Mouse (Mus musculus): ENCODE measurements around the gene 1700017D01Rik. TPM values are rescaled to one million over a fixed set of nuclear protein-coding genes. Genes with fewer than 3 reads are reported as not detected.
"Not testable (repeated sequence)": the region's sequence is repeated elsewhere in the genome, so short reads cannot be mapped to it uniquely, and the experiment has no call there.

The 1700017D01Rik gene
- total and polyA plus RNA-seq, 3 experiments = 0.08 TPM; not detected in 2

DNA sequence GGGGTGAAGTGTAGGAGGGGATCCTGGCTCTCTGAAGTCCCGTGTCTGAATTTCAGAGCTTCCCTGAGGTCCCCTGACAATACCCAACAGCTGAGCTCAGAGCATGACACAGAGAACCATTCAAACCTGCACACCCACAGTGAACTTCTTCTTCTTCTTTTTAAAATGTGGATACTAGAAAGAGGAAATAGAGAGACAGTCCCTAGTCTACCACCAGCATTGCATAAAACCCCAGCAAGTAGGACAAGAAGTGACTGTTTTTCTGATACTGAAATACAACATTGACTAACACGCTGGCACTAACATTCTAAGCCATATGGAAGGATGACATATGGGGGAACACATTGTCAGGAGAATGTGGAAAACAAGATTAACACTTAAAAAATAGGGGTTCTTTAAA lies 11.3 kb downstream of the 1700017D01Rik start:
- Histone ChIP-seq H3K9ac (ENCODE audit: low read depth, low read length) (no peak overlapping the region), H3K4me3 (no peak overlapping the region), H3K4me1 (ENCODE audit: control insufficient read depth, insufficient read depth, low read length) (no peaks in the 10 kb centered on the region; the same call in 1 of the 2 replicates), H3K27ac (no peak overlapping the region), H3K79me2 (replicated peaks; ENCODE audit: control insufficient read depth, insufficient read depth, low read length) (no peaks in the 10 kb centered on the region), H3K27me3 (ENCODE audit: control insufficient read depth, insufficient read depth, low read length) (no peaks in the 10 kb centered on the region), H3K36me3 (ENCODE audit: control insufficient read depth, insufficient read depth, low read length) (no peaks in the 10 kb centered on the region)
- no peak for TF ChIP-seq EP300 (IDR thresholded peaks at IDR 0.05; ENCODE audit: insufficient read depth, low read depth, low read length)
- TF ChIP-seq CTCF (IDR thresholded peaks at IDR 0.05) = no peak
- TF ChIP-seq POLR2A (IDR thresholded peaks at IDR 0.05; ENCODE audit: insufficient read depth, low read depth, low read length) = no peak
- 84% methylated on average over 2 of the region's 2 CpGs for WGBS
- intact Hi-C loops (cut with DNase I) = no loop called here
- DNase-seq = no peak

DNA sequence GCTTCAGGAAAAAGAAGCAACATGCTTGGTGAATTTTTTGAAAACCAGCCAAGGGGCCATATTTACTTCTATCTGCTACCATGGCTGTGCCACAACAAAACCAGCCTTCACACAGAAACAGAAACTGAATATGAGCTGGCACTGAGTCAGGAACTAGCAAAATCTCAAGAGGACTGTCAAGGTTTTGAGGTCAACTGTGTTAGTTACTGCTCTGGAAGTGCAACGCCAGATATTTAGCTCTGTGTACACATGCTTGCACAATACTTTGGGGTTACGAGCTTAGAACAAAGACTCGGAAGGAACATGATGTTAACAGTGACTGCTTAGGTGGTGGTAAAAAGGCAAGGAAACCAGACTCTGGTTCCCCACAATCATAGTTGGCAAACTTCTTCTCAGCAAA lies 22.9 kb downstream of the 1700017D01Rik start:
- H3K4me1 ChIP-seq (ENCODE audit: control insufficient read depth, insufficient read depth, low read length) = no peaks in the 10 kb centered on the region
- TF ChIP-seq POLR2A (IDR thresholded peaks at IDR 0.05; ENCODE audit: insufficient read depth, low read depth, low read length) = no peak
- TF ChIP-seq EP300 (IDR thresholded peaks at IDR 0.05; ENCODE audit: insufficient read depth, low read depth, low read length) = no peak
- no peak for TF ChIP-seq CTCF (IDR thresholded peaks at IDR 0.05)
- no peak overlapping the region for H3K4me3 ChIP-seq
- no peaks in the 10 kb centered on the region for H3K36me3 ChIP-seq (ENCODE audit: control insufficient read depth, insufficient read depth, low read length)
- peak overlapping the region; percentile 24; the same call in 1 of the 2 replicates for H3K27ac ChIP-seq
- 57% methylated on average over 3 of the region's 3 CpGs for WGBS
- H3K9ac ChIP-seq (ENCODE audit: low read depth, low read length) = no peak overlapping the region
- no peaks in the 10 kb centered on the region for H3K27me3 ChIP-seq (ENCODE audit: control insufficient read depth, insufficient read depth, low read length)
- peak in 1 of 2 experiments; percentile 54 for DNase-seq
- intact Hi-C loops (cut with DNase I) = no loop called here
- H3K79me2 ChIP-seq (replicated peaks; ENCODE audit: control insufficient read depth, insufficient read depth, low read length) = no peaks in the 10 kb centered on the region

- H3K79me2 ChIP-seq (replicated peaks; ENCODE audit: control insufficient read depth, insufficient read depth, low read length) = no peaks in the 10 kb centered on the region
- H3K4me1 ChIP-seq (ENCODE audit: control insufficient read depth, insufficient read depth, low read length) = no peaks in the 10 kb centered on the region
- no peak overlapping the region for H3K9ac ChIP-seq (ENCODE audit: low read depth, low read length)
- no peak for TF ChIP-seq EP300 (IDR thresholded peaks at IDR 0.05; ENCODE audit: insufficient read depth, low read depth, low read length)
- no peak for TF ChIP-seq CTCF (IDR thresholded peaks at IDR 0.05)
- no peak for TF ChIP-seq POLR2A (IDR thresholded peaks at IDR 0.05; ENCODE audit: insufficient read depth, low read depth, low read length)
- WGBS = 37% methylated on average over 1 of the region's 1 CpGs
- no peak overlapping the region for H3K4me3 ChIP-seq
- no peaks in the 10 kb centered on the region for H3K36me3 ChIP-seq (ENCODE audit: control insufficient read depth, insufficient read depth, low read length)
- no peak overlapping the region for H3K27ac ChIP-seq
- intact Hi-C loops (cut with DNase I) = no loop called here
- no peaks in the 10 kb centered on the region for H3K27me3 ChIP-seq (ENCODE audit: control insufficient read depth, insufficient read depth, low read length)
- DNase-seq = no peak
These were observed 28.8 kb downstream of the 1700017D01Rik start for GRCm38 (mm10) chr19:11101880-11102279.

- H3K4me1 ChIP-seq (ENCODE audit: control insufficient read depth, insufficient read depth, low read length) = no peaks in the 10 kb centered on the region
- H3K27ac ChIP-seq = no peak overlapping the region
- no peak overlapping the region for H3K9ac ChIP-seq (ENCODE audit: low read depth, low read length)
- WGBS = 71% methylated on average over 3 of the region's 3 CpGs
- H3K4me3 ChIP-seq = no peak overlapping the region
- no peaks in the 10 kb centered on the region for H3K36me3 ChIP-seq (ENCODE audit: control insufficient read depth, insufficient read depth, low read length)
- TF ChIP-seq POLR2A (IDR thresholded peaks at IDR 0.05; ENCODE audit: insufficient read depth, low read depth, low read length) (no peak), CTCF (IDR thresholded peaks at IDR 0.05) (no peak), EP300 (IDR thresholded peaks at IDR 0.05; ENCODE audit: insufficient read depth, low read depth, low read length) (no peak)
- no peaks in the 10 kb centered on the region for H3K79me2 ChIP-seq (replicated peaks; ENCODE audit: control insufficient read depth, insufficient read depth, low read length)
- no peaks in the 10 kb centered on the region for H3K27me3 ChIP-seq (ENCODE audit: control insufficient read depth, insufficient read depth, low read length)
- DNase-seq = no peak
- intact Hi-C loops (cut with DNase I) = no loop called here
These were observed 32.3 kb downstream of the 1700017D01Rik start for GRCm38 (mm10) chr19:11098401-11098800.

DNA sequence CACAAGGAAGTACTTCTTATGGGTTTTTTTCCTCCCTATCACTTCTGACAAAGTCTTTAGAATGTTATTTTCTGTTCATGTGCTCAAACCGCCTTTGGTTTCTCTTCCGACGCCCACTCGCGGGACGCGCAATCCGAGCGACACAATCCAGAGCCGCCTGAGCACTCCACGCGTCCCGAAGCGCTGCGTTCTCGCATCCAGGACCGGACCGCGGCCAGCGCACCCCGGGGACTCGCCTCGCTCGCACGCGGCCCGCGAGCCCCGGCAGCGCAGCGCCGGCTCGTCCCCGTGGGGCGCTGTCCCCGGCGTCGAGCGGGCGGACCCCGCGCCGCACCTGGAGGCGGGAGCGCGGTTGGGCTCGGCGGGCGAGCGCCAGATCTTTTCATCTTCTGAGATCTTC lies 38.5 kb downstream of the 1700017D01Rik start:
- H3K4me3 ChIP-seq; H3K27ac ChIP-seq; H3K36me3 ChIP-seq (ENCODE audit: control insufficient read depth, insufficient read depth, low read length); H3K79me2 ChIP-seq (replicated peaks; ENCODE audit: control insufficient read depth, insufficient read depth, low read length); H3K27me3 ChIP-seq (ENCODE audit: control insufficient read depth, insufficient read depth, low read length); H3K9ac ChIP-seq (ENCODE audit: low read depth, low read length); H3K4me1 ChIP-seq (ENCODE audit: control insufficient read depth, insufficient read depth, low read length); intact Hi-C loops (cut with DNase I): not testable (repeated sequence)
- peak in 1 of 2 experiments; percentile 8 for DNase-seq
- WGBS = 3% methylated on average over 50 of the region's 50 CpGs

DNA sequence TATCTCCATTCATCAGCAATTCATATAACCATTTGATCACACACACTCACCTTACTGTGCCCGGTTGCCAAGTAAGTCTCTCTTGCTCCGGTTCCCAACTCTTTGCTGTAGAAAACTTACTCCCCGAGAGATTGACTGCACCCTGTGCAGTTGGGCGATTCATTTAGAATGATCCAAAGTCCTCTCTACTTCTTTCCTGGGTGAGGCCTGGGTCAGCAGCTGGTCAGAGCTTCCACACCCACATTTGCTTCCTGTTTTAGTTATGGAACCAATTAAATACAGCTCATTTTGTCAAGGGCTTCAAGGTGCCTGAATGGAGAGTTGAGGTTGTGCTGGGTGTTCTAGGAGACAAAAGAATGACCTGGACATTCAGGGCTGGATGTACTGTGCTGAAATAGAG lies 49.7 kb downstream of the 1700017D01Rik start, which contains the start of gene Ms4a8a:
Gene Ms4a8a, minus strand, starts transcription at position 169 of the 400 bp plus-strand sequence.
- H3K27ac ChIP-seq = no peak within 1 kb of the TSS
- no peak within 1 kb of the TSS for H3K9ac ChIP-seq (ENCODE audit: low read depth, low read length)
- 64% methylated on average over 4 of the region's 4 CpGs for WGBS
- H3K79me2 ChIP-seq (replicated peaks; ENCODE audit: control insufficient read depth, insufficient read depth, low read length) = no peaks in the 10 kb centered on the region
- intact Hi-C loops (cut with DNase I) = loop anchor here (5.0 kb wide), 1 partner anchor 34 kb away; no protein-coding TSS in a partner anchor
- TF ChIP-seq POLR2A (IDR thresholded peaks at IDR 0.05; ENCODE audit: insufficient read depth, low read depth, low read length) (no peak), EP300 (IDR thresholded peaks at IDR 0.05; ENCODE audit: insufficient read depth, low read depth, low read length) (no peak), CTCF (IDR thresholded peaks at IDR 0.05) (no peak)
- H3K4me3 ChIP-seq = no peak within 1 kb of the TSS
- H3K4me1 ChIP-seq (ENCODE audit: control insufficient read depth, insufficient read depth, low read length) = no peaks in the 10 kb centered on the region
- DNase-seq = peak in 1 of 2 experiments; percentile 19
- H3K36me3 ChIP-seq (ENCODE audit: control insufficient read depth, insufficient read depth, low read length) = no peaks in the 10 kb centered on the region
- no peaks in the 10 kb centered on the region for H3K27me3 ChIP-seq (ENCODE audit: control insufficient read depth, insufficient read depth, low read length)
